Mouse (Mus musculus) 3T3-L1 (cell line): ENCODE results near the gene Vav1.
"Not testable (repeated sequence)": the region's sequence is repeated elsewhere in the genome, so short reads cannot be mapped to it uniquely, and the experiment has no call there.

Experiments
- DNase-seq: peaks from one replicate; pipeline ENCODE4 v3.0.0-alpha.2; 2015; ENCODE audit warnings: low read depth, low spot score

Vav1 gene

GRCm38 (mm10) chr17:57279591-57280224, 808 bp downstream of the Vav1 start:
- no peak for DNase-seq

GRCm38 (mm10) chr17:57280411-57280810, 1.5 kb downstream of the Vav1 start:
- DNase-seq, result no peak

DNA sequence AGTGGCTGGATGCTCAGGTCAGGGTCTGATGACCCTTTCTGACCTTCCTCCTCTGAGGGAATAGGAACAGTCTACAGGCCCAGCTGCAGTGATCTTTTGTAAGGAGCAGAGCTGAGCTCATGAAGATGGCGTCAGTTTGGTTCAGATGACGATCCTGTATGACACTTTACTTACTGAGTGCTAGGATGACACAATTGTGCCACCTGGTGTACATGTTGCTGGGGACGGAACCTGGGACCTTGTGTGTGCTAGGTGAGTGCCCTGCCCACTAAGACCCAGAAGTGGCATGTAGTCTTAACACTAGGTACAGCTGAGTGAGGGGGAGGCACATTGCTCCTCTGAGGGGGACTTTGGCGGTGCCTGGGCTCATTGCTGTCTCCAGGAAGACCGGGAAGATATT, 5.0 kb downstream of the Vav1 start:
- no peak for DNase-seq

GRCm38 (mm10) chr17:57285077-57285476, 6.2 kb downstream of the Vav1 start:
- no peak for DNase-seq

- no peak for DNase-seq
Observed at GRCm38 (mm10) chr17:57286718-57287355, 7.9 kb downstream of the Vav1 start.

DNA sequence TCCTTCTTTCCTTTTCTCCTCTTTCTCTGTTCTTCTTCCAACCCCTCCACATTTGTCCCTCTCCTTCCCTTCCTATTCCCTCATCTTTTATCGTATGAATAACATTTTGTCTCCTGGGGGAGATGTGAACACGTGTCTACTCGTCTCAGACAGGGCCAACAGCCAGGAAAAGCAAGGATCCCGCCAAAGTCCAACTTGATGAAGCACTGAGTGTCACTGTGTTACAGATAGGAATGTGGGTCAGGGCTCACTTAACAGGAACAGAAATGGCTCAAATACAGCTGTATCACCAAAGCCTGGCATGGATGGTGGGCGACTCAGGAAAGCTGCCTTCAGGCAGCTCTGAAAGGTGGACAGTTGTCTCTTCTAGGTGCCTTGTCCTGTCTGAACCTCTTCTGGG, 10.4 kb downstream of the Vav1 start:
- no peak for DNase-seq

DNA sequence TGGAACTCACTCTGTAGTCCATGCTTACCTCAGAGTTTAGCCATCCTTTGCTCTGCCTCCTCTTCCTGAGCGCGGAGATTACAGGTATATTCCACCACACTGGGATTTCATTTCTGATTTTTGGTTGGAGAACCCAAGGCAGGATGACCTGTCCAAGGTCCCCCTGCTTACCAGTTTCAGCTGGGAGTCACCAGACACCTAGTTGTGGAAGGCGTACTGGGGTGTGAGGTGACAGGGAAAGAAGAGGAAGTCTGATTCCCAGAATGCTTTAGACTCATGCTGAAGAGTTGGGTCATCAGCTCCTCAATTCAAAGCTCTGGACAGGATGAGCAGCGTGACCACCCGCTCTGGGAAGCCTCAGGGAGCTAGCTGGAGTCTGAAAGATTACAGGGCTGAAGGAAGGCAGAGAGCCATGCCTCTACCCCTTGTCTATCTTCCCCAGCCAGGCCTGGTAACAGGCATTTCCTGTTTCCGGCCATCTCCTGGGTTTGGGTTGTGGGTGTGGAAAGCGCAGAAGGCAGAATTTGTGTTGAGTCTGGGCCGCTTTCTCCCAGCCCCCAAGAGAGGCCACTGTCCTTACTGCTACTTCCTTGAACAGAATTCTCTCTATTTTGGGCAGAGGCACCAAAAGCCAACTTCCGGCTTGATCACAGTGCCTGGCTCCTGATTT, 11.2 kb downstream of the Vav1 start:
- DNase-seq, result no peak

DNA sequence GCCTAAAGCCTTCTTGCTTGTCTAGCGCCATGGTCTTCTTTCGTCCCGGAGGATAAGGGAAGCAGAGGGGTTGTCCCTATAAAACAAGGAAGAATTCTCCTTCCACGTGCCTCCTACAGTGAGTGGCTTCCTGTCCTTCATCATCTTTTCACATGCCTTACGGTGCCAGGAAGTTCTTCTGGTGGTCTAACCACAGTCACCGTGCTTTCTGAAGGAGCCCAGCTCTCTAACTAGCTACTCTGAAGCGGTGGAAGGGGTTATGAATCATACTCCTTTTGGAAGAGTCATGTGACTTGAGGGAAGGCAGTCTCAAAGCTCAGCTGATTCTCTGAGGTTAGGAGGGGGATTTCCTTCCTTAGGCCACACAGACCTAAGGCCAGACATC, 11.8 kb downstream of the Vav1 start:
- DNase-seq, result peak; percentile 29

GRCm38 (mm10) chr17:57292302-57292701, 13.4 kb downstream of the Vav1 start:
- no peak for DNase-seq

GRCm38 (mm10) chr17:57292968-57293367, 14.1 kb downstream of the Vav1 start:
- no peak for DNase-seq

GRCm38 (mm10) chr17:57295935-57296334, 17.0 kb downstream of the Vav1 start:
- no peak for DNase-seq

- no peak for DNase-seq
Observed at GRCm38 (mm10) chr17:57297040-57297439, 18.1 kb downstream of the Vav1 start.

DNA sequence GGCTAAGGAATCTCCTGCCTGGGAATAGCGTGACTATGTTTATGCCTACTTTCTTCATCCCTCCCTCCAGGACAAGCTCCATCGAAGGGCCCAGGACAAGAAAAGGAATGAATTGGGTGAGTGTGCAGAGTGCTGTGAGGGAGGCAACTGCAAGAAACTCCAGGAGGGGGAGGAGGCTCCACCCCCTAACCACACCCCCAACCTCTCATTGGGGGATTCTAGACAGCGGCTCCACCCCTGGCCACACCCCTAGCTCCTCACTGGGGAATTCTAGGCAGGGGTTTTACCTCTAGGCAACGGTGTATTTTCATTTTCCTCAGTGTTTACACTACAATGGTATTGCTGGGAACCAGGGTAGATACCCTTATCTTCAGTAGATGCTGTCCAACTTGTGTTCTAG, 26.7 kb downstream of the Vav1 start:
- no peak for DNase-seq

DNA sequence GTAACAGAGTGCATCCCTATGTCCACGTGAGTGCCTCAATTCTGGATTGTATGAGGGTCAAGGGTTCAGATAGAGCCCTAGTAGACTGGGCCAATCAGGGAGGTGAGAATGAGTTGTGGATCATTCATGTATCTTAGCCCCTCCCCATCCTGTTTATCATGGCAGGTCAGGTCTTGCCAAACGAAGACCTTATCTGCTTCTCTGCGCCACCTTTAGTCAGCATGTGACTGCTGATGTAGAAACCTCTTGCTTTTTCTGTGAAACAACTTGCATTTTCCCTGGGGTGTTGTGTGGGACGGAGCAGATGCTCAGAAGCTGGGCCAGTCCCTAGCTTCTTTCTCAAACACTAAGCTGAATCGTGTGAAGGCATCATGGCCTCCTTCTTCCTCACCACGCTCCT, 28.2 kb downstream of the Vav1 start:
- DNase-seq, result no peak

DNA sequence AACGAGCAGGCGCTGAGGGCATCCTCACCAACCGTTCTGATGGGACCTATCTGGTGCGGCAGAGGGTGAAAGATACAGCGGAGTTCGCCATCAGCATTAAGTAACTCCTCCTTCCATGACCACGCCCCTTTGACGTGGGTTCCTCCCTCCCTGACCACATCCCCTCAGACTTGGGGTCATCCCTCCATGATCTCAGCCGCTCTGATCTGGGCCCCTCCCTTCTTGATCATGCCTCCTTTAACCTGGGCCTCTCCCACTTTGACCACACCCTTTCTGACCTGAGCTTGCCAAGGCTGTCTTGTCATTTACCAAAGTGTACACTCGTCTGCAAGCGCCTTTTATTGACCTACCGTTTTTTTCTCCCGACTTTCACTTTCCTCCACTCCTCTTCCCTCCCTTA, 32.9 kb downstream of the Vav1 start:
- no peak for DNase-seq

DNA sequence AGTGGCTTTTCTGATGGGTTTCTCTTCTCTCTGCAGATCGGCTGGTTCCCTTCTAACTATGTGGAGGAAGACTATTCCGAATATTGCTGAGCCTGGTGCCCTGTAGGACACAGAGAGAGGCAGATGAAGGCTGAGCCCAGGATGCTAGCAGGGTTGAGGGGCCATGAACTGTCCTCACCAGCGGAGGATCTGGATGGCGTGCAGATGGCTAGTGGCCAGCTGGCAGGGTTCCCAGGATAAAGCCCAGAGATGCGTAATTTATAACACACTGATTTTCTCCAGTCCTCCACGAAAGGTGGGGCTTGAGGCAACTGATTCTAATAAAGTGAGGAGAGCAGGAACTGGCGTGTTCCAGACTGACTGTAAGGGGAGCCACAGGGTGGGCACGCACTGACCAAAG, 48.7 kb downstream of the Vav1 start:
- DNase-seq, result peak; percentile 16

- DNase-seq, result no peak
Observed at GRCm38 (mm10) chr17:57328944-57329343, 50.0 kb downstream of the Vav1 start.

DNA sequence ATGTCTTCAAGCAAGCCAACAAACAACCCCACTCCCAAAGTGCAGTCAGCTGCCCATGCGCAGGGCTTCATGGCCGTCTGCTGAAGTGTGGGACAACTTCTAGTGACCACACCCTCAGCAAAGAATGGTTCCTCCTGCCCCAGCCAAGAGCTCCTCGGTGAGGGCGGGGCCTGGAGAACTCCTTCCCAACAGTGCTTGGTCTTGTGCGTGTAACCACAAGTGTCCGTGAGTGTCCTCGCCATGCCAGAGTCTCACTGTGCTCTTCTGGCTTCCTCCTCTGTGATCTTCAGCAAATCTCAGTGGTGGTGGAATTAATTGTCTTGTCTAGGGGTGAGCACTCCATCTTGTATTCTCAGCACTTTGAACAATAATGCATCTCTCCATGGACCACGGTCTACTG, 52.1 kb downstream of the Vav1 start:
- DNase-seq, result no peak

GRCm38 (mm10) chr17:57332241-57332640, 53.3 kb downstream of the Vav1 start:
- DNase-seq, result peak; percentile 10

DNA sequence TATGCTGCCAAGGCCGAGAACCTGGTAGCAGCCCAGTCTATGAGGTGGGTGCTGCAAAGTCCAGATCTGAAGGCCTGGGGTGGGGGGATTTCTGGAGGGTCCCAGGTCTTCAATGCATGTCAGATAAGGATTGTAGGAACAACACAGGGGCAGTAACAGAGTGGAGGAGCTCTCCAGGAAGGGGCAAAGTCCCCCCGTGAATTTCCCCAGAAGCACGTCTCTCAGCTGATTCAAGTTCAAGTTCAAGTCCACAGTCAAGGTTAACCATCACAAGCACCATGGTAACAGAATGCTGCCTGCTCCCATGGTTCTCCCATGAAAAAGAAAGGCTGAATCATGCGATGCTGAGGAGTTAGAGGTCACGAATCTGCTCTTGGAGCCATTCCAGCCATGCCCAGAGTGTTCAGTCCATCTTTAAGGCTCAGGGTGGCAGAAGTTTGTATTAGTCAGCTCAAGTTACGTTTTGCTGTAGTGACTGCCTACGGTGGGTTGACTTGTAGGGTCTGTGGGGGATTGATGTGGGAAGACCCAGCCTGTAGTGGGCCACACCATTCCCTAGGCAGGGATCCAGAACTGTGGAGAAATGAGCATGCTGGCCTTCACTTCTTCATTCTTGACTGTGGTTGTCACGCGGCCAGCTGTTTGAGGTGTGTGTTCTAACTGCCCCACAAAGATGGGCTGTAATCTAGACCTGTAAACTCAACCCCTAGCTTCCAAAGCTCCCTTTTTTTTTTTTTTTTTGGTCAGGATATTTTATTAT, 55.3 kb downstream of the Vav1 start:
- peak; percentile 44 for DNase-seq

DNA sequence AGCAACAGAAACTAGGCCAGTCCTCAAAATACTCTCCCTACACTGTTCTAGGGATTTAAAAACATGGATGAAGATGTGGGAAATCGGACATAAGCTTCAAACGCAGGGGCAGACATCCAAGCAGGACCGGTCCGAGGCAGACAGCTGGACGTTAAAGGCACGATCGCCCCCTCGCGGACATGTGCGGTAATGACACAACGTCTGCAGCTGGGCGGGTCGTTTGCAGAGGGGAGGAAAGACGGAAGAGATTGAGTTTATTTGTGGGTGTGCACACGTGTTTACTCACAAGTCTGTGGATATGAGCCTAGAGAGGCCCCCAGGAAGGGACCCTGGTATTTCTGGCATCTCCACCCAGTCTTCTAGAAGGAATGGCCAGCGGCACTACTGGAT, 55.9 kb downstream of the Vav1 start:
- DNase-seq, result peak; percentile 88

GRCm38 (mm10) chr17:57335194-57335593, 56.3 kb downstream of the Vav1 start:
- DNase-seq, result not testable (repeated sequence)
